Mouse (Mus musculus) cerebellum, postnatal 10 days (tissue): ENCODE measurements around the gene Zfp945.
"Not testable (repeated sequence)": the region's sequence is repeated elsewhere in the genome, so short reads cannot be mapped to it uniquely, and the experiment has no call there.

Experiments used
- DNase-seq, 2 experiments: peaks; one replicate each; pipeline ENCODE4 v3.0.0; 2021; ENCODE audit warnings: mixed read lengths in 2 of 2

Gene Zfp945

GRCm38 (mm10) chr17:22866845-22867481 is at the start of gene Zfp945:
Gene Zfp945, minus strand, starts transcription at chr17:22867134.
- DNase-seq: peak; percentile 77 to 78

GRCm38 (mm10) chr17:22888302-22888701 is 21.4 kb upstream of the Zfp945 start:
- DNase-seq: no peak

- no peak for DNase-seq
Measured at GRCm38 (mm10) chr17:22884059-22884698, 17.2 kb upstream of the Zfp945 start.

GRCm38 (mm10) chr17:22877427-22878307 is 10.7 kb upstream of the Zfp945 start:
- DNase-seq: no peak

- DNase-seq: peak; percentile 5 to 8
Measured at GRCm38 (mm10) chr17:22876316-22876715, 9.4 kb upstream of the Zfp945 start.

GRCm38 (mm10) chr17:22875549-22875948 is 8.6 kb upstream of the Zfp945 start:
- not testable (repeated sequence) for DNase-seq

GRCm38 (mm10) chr17:22866421-22866844 is 501 bp downstream of the Zfp945 start:
- peak in 1 of 2 experiments; percentile 20 for DNase-seq

GRCm38 (mm10) chr17:22821166-22821565 is 45.8 kb downstream of the Zfp945 start:
- DNase-seq: no peak

- DNase-seq: no peak
Measured at GRCm38 (mm10) chr17:22818199-22818595, 48.7 kb downstream of the Zfp945 start.

GRCm38 (mm10) chr17:22817471-22818198 is 49.3 kb downstream of the Zfp945 start:
- peak; percentile 84 to 88 for DNase-seq

GRCm38 (mm10) chr17:22799707-22800106 is 67.2 kb downstream of the Zfp945 start:
- DNase-seq: peak in 1 of 2 experiments; percentile 7
